Mouse (Mus musculus) liver, embryonic 14.5 days (tissue): ENCODE data around the gene Kcnn1.

ENCODE experiments used
- CTCF ChIP-seq: IDR thresholded peaks from 2 replicates; pipeline ENCODE4 v1.5.1; 2016; ENCODE audit warnings: antibody characterized with exemption, low read depth, control low read depth
- EP300 ChIP-seq: IDR thresholded peaks from 2 replicates; pipeline ENCODE4 v1.6.1; 2016; ENCODE audit warnings: antibody characterized with exemption, low read depth

GRCm38 (mm10) chr8:70803761-70804480 lies 59.1 kb downstream of the Kcnn1 start:
- TF ChIP-seq EP300 (no peak), CTCF (no peak)
